Mouse (Mus musculus) CH12.LX (cell line): Measurements from ENCODE around the gene Rab8a. TPM values are rescaled to one million over a fixed set of nuclear protein-coding genes. Genes with fewer than 3 reads are reported as not detected.

Experiments used
- DNase-seq: peaks from one replicate; pipeline ENCODE4 v3.0.0-alpha.2; 2013; ENCODE audit errors: extremely low read depth
- H3K27ac ChIP-seq: 2 replicates; pipeline ENCODE4 v1.5.1; 2012; ENCODE audit warnings: low read depth, mild to moderate bottlenecking, control low read depth, moderate library complexity; ENCODE audit not compliant: insufficient read depth
- H3K27me3 ChIP-seq: replicated peaks from 2 replicates; pipeline ENCODE3; 2012; ENCODE audit warnings: inconsistent platforms
- H3K36me3 ChIP-seq, 2 experiments: replicated peaks in 1 of 2; 2 replicates each; pipeline versions ENCODE3 to v1.6.1; 2012; ENCODE audit warnings: inconsistent platforms in 1 of 2, low read length in 1 of 2, mild to moderate bottlenecking in 1 of 2, mixed read lengths in 1 of 2, moderate library complexity in 1 of 2; ENCODE audit not compliant: control insufficient read depth in 1 of 2, insufficient read depth in 1 of 2
- H3K4me1 ChIP-seq, 2 experiments: 2 replicates each; pipeline ENCODE4 v1.6.1; 2012; ENCODE audit warnings: inconsistent platforms in 1 of 2, moderate library complexity in 1 of 2; ENCODE audit not compliant: insufficient read depth in 2 of 2, control insufficient read depth in 1 of 2
- H3K4me2 ChIP-seq: 2 replicates; pipeline ENCODE4 v1.6.1; 2012; ENCODE audit warnings: low read depth, mild to moderate bottlenecking, control low read depth; ENCODE audit not compliant: poor library complexity, insufficient read depth, severe bottlenecking
- H3K4me3 ChIP-seq, 3 experiments: fragments of 150-350 bp in 1 of 3; sonication (generic) in 1 of 3; replicated peaks in 1 of 3; 2 replicates each; pipeline versions ENCODE3 to v1.5.1; 2011 to 2012; ENCODE audit warnings: low read depth in 2 of 3, low read length in 2 of 3, mild to moderate bottlenecking in 2 of 3, moderate library complexity in 2 of 3, control low read depth in 1 of 3, improper control_type of control experiment in 1 of 3, inconsistent platforms in 1 of 3, mixed read lengths in 1 of 3; ENCODE audit not compliant: poor library complexity in 1 of 3
- H3K79me2 ChIP-seq: replicated peaks from 2 replicates; pipeline ENCODE4 v1.6.1; 2012; ENCODE audit warnings: mild to moderate bottlenecking, moderate library complexity; ENCODE audit not compliant: control insufficient read depth, poor library complexity, insufficient read depth, severe bottlenecking; ENCODE audit errors: extremely low read depth
- H3K9ac ChIP-seq: 2 replicates; pipeline ENCODE4 v1.6.1; 2012; ENCODE audit warnings: low read depth, mild to moderate bottlenecking, control low read depth, moderate library complexity; ENCODE audit not compliant: insufficient read depth
- H3K9me3 ChIP-seq: replicated peaks from 2 replicates; pipeline ENCODE3; 2012; ENCODE audit warnings: low read length, inconsistent platforms, mixed read lengths
- CHD1 ChIP-seq: IDR thresholded peaks from 2 replicates; pipeline ENCODE4 v1.6.1; 2012; ENCODE audit warnings: low read depth, low read length, improper control_type of control experiment, inconsistent platforms
- CHD2 ChIP-seq: IDR thresholded peaks from 2 replicates; pipeline ENCODE4 v1.6.1; 2011; ENCODE audit warnings: low read length, improper control_type of control experiment
- ELF1 ChIP-seq: IDR thresholded peaks from 2 replicates; pipeline ENCODE4 v1.6.1; 2014; ENCODE audit warnings: low read depth, mild to moderate bottlenecking, inconsistent platforms, low read length, improper control_type of control experiment
- EP300 ChIP-seq: IDR thresholded peaks from 2 replicates; pipeline ENCODE4 v1.6.1; 2011; ENCODE audit warnings: low read length, improper control_type of control experiment
- ETS1 ChIP-seq: conservative IDR thresholded peaks from 2 replicates; pipeline ENCODE4 v1.6.1; 2012; ENCODE audit warnings: low read depth, mild to moderate bottlenecking, inconsistent platforms, low read length, improper control_type of control experiment, moderate library complexity
- HCFC1 ChIP-seq: IDR thresholded peaks from 2 replicates; pipeline ENCODE4 v1.6.1; 2012; ENCODE audit warnings: low read depth, mild to moderate bottlenecking, inconsistent platforms, low read length, improper control_type of control experiment
- IRF4 ChIP-seq: IDR thresholded peaks from 2 replicates; pipeline ENCODE4 v1.6.1; 2014; ENCODE audit warnings: low read depth, mild to moderate bottlenecking, inconsistent platforms, low read length, improper control_type of control experiment
- JUND ChIP-seq: conservative IDR thresholded peaks from 2 replicates; pipeline ENCODE4 v1.6.1; 2011; ENCODE audit warnings: low read depth, low read length, improper control_type of control experiment
- MAFK ChIP-seq: IDR thresholded peaks from 2 replicates; pipeline ENCODE4 v1.6.1; 2011; ENCODE audit warnings: low read length, improper control_type of control experiment; ENCODE audit not compliant: insufficient replicate concordance
- MAZ ChIP-seq: IDR thresholded peaks from 2 replicates; pipeline ENCODE4 v1.6.1; 2012; ENCODE audit warnings: low read depth, mild to moderate bottlenecking, inconsistent platforms, low read length, improper control_type of control experiment, moderate library complexity
- MYC ChIP-seq: IDR thresholded peaks from 2 replicates; pipeline ENCODE4 v1.6.1; 2011; ENCODE audit warnings: low read depth, mild to moderate bottlenecking, improper control_type of control experiment, low read length
- NELFE ChIP-seq: IDR thresholded peaks from 2 replicates; pipeline ENCODE4 v1.6.1; 2011; ENCODE audit warnings: low read depth, low read length, improper control_type of control experiment
- NRF1 ChIP-seq: IDR thresholded peaks from 2 replicates; pipeline ENCODE4 v1.6.1; 2014; ENCODE audit warnings: low read depth, mild to moderate bottlenecking, inconsistent platforms, low read length, improper control_type of control experiment, moderate library complexity
- POLR2A ChIP-seq: IDR thresholded peaks from 2 replicates; pipeline ENCODE4 v1.6.1; 2011; ENCODE audit warnings: low read depth, mild to moderate bottlenecking, improper control_type of control experiment, low read length
- POLR2AphosphoS2 ChIP-seq: IDR thresholded peaks from 2 replicates; pipeline ENCODE4 v1.6.1; 2011; ENCODE audit warnings: low read depth, low read length, improper control_type of control experiment
- RCOR1 ChIP-seq: conservative IDR thresholded peaks from 2 replicates; pipeline ENCODE4 v1.6.1; 2012; ENCODE audit warnings: low read depth, mild to moderate bottlenecking, inconsistent platforms, low read length, improper control_type of control experiment
- USF1 ChIP-seq: IDR thresholded peaks from 2 replicates; pipeline ENCODE4 v1.6.1; 2014; ENCODE audit warnings: low read depth, mild to moderate bottlenecking, inconsistent platforms, low read length, improper control_type of control experiment
- USF2 ChIP-seq: conservative IDR thresholded peaks from 2 replicates; pipeline ENCODE4 v1.6.1; 2011; ENCODE audit warnings: low read depth, low read length, improper control_type of control experiment
- ZC3H11A ChIP-seq: IDR thresholded peaks from 2 replicates; pipeline ENCODE4 v1.6.1; 2012; ENCODE audit warnings: low read depth, mild to moderate bottlenecking, inconsistent platforms, low read length, improper control_type of control experiment
- ZKSCAN1 ChIP-seq: IDR thresholded peaks from 2 replicates; pipeline ENCODE4 v1.6.1; 2012; ENCODE audit warnings: low read depth, inconsistent platforms, low read length, improper control_type of control experiment, borderline replicate concordance
- ZNF384 ChIP-seq: IDR thresholded peaks from 2 replicates; pipeline ENCODE4 v1.6.1; 2012; ENCODE audit warnings: low read depth, low read length, improper control_type of control experiment, inconsistent platforms
- dilution Hi-C: fragments of 300-500 bp; cut with MboI; formaldehyde crosslinking; loops from 2 replicates; pipeline ENCODE4 v1.14.3; 2020; ENCODE audit warnings: low sequenced_read_pairs; ENCODE audit not compliant: extremely low pct_unique_long_range_greater_than_20kb, extremely low pct_ligation_motif_present
- in situ Hi-C: fragments of 300-500 bp; cut with MboI; formaldehyde crosslinking; loops from 3 replicates; pipeline ENCODE4 v1.14.3; 2019; ENCODE audit warnings: low sequenced_read_pairs, low pct_ligation_motif_present, low pct_unique_long_range_greater_than_20kb, mixed read lengths
- polyA plus RNA-seq: library from polyadenylated mRNA; unstranded; fragments of >175 nt; gene quantifications from 2 replicates; pipeline ENCODE4 v1.2.1, GENCODE M21; 2012; ENCODE audit warnings: low read depth; ENCODE audit not compliant: insufficient read length
- total RNA-seq, 2 experiments: library from RNA; depleted of rRNA; stranded (reverse); fragments of 300-350 nt in 1 of 2; fragments of >200 nt in 1 of 2; gene quantifications; 2 replicates each; pipeline ENCODE4 v1.2.3; 2012 to 2014

Rab8a gene
- total and polyA plus RNA-seq, 3 experiments = 102 to 190 (median 136) TPM

DNA sequence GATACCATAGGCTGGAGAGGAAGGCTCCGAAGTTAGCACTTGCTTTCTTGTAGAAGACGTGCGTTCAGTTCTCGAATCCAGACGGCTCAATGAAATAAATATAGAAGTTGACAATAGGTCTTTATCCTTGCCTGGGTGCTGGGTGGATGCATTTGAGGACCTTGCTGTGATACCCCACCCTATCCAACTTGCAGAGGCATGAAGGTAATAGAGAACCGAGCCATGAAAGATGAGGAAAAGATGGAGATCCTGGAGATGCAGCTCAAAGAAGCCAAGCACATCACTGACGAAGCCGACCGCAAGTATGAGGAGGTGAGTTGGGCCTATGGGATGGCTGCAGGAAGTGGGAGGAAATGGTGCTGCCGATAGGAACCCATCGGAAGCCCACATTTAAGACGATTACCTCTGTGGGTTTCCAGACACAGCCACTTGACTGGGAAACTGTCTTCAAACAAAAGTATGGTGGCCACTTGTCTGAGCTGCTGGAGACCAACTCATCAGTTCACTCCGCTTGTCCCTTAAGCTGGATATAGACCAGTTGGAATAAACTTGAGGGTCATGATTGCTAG lies 17.7 kb upstream of the Rab8a start:
- Histone ChIP-seq H3K4me1 (peaks cover 15 to 78% of the 10 kb centered on the region in 2 experiments), H3K36me3 (peaks cover 73 to 94% of the 10 kb centered on the region in 2 experiments), H3K27ac (no peak overlapping the region), H3K9ac (no peak overlapping the region), H3K27me3 (no peaks in the 10 kb centered on the region), H3K9me3 (no peaks in the 10 kb centered on the region), H3K4me3 (no peak overlapping the region)
- dilution Hi-C loops = no loop called here
- DNase-seq = no peak
- no peak for TF ChIP-seq MAFK
- no peak for TF ChIP-seq NELFE
- no peak for TF ChIP-seq ZKSCAN1
- no peak for TF ChIP-seq HCFC1
- no peak for TF ChIP-seq ELF1
- TF ChIP-seq ZNF384 = no peak
- no peak for TF ChIP-seq ETS1
- no peak for TF ChIP-seq JUND
- no peak for TF ChIP-seq MAZ
- TF ChIP-seq USF2 = no peak
- TF ChIP-seq CHD1 = no peak
- no peak for TF ChIP-seq IRF4
- no peak for TF ChIP-seq NRF1
- no peak for TF ChIP-seq USF1
- TF ChIP-seq, all 38 proteins: peak for 0
- in situ Hi-C loops = no loop called here
- no peak overlapping the region for H3K4me2 ChIP-seq
- peaks cover 2% of the 10 kb centered on the region; the same call in 1 of the 2 replicates for H3K79me2 ChIP-seq

DNA sequence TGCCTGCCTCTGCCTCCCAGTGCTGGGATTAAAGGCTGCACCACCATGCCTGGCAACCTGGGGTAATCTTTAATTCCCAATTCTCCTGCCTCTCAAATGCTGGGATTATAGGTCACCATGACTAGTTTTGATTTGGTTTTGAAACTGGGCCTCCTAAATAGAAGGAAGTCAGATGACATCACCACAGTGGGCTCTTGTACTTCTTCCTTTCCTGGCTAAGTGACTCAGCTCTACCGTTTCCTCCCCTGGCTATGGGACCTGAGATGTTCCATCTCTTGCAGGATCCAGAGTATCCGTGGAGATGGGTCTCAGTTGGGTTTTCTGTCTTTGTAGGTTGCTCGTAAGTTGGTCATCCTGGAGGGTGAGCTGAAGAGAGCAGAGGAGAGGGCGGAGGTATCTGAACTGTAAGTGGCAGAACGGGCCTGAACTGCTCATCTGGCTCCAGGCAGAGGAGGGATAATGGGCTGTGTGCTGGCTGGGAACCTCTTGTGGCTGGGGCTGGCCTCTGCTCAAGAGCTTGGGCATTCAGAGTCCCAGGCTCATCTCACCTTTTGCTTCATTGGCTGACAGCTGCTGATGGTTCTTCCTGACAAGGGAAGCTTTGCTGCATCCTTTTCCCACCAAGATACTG lies 16.5 kb upstream of the Rab8a start:
- in situ Hi-C loops = no loop called here
- H3K4me2 ChIP-seq = no peak overlapping the region
- dilution Hi-C loops = no loop called here
- TF ChIP-seq EP300 = no peak
- TF ChIP-seq POLR2A = no peak
- TF ChIP-seq NELFE = no peak
- TF ChIP-seq POLR2AphosphoS2 = no peak
- no peak for TF ChIP-seq RCOR1
- no peak for TF ChIP-seq MAZ
- no peak for TF ChIP-seq ZC3H11A
- TF ChIP-seq ETS1 = no peak
- no peak for TF ChIP-seq MAFK
- TF ChIP-seq IRF4 = no peak
- TF ChIP-seq ZKSCAN1 = no peak
- TF ChIP-seq MYC = no peak
- no peak for TF ChIP-seq CHD2
- DNase-seq = no peak
- peak overlapping the region; percentile 7; the same call in 1 of the 2 replicates for H3K27ac ChIP-seq
- H3K27me3 ChIP-seq = no peaks in the 10 kb centered on the region
- H3K9me3 ChIP-seq = no peaks in the 10 kb centered on the region
- H3K36me3 ChIP-seq = peaks cover 75 to 92% of the 10 kb centered on the region in 2 experiments
- H3K4me1 ChIP-seq = peaks cover 9 to 75% of the 10 kb centered on the region in 2 experiments
- no peak overlapping the region for H3K9ac ChIP-seq
- H3K79me2 ChIP-seq = no peaks in the 10 kb centered on the region
- H3K4me3 ChIP-seq = no peak overlapping the region
